Mouse (Mus musculus): ENCODE data around the gene Prrg2.

Gene Prrg2

GRCm38 (mm10) chr7:45058607-45059571, 3.6 kb downstream of the Prrg2 start:
- no peak for DNase-seq (ENCODE audit: low read depth)

- DNase-seq (ENCODE audit: low read depth), result no peak
Observed at GRCm38 (mm10) chr7:45056972-45057348, 5.5 kb downstream of the Prrg2 start.

- DNase-seq (ENCODE audit: low read depth), result no peak
Observed at GRCm38 (mm10) chr7:45056329-45056971, 6.0 kb downstream of the Prrg2 start.

GRCm38 (mm10) chr7:45053931-45054510, 8.5 kb downstream of the Prrg2 start:
- peak; percentile 98 for DNase-seq (ENCODE audit: low read depth)

GRCm38 (mm10) chr7:45053117-45053930, 9.2 kb downstream of the Prrg2 start:
- peak; percentile 84 for DNase-seq (ENCODE audit: low read depth)

- no peak for DNase-seq (ENCODE audit: low read depth)
Observed at GRCm38 (mm10) chr7:45052862-45053116, 9.7 kb downstream of the Prrg2 start, which contains the start of gene Prr12. Gene Prr12 (minus strand): TSS chr7:45052881.

GRCm38 (mm10) chr7:45052181-45052861, 10.2 kb downstream of the Prrg2 start:
- DNase-seq (ENCODE audit: low read depth), result peak; percentile 65

GRCm38 (mm10) chr7:45051601-45051974, 10.9 kb downstream of the Prrg2 start:
- DNase-seq (ENCODE audit: low read depth), result no peak

- peak; percentile 49 for DNase-seq (ENCODE audit: low read depth)
Observed at GRCm38 (mm10) chr7:45050945-45051600, 11.4 kb downstream of the Prrg2 start.

- no peak for DNase-seq (ENCODE audit: low read depth)
Observed at GRCm38 (mm10) chr7:45048923-45049657, 13.4 kb downstream of the Prrg2 start.

GRCm38 (mm10) chr7:45048001-45048890, 14.2 kb downstream of the Prrg2 start:
- DNase-seq (ENCODE audit: low read depth), result no peak

- no peak for DNase-seq (ENCODE audit: low read depth)
Observed at GRCm38 (mm10) chr7:45047491-45047890, 15.0 kb downstream of the Prrg2 start.

- no peak for DNase-seq (ENCODE audit: low read depth)
Observed at GRCm38 (mm10) chr7:45046853-45047350, 15.6 kb downstream of the Prrg2 start.

GRCm38 (mm10) chr7:45045741-45046140, 16.7 kb downstream of the Prrg2 start:
- no peak for DNase-seq (ENCODE audit: low read depth)

GRCm38 (mm10) chr7:45043307-45043706, 19.2 kb downstream of the Prrg2 start:
- no peak for DNase-seq (ENCODE audit: low read depth)

GRCm38 (mm10) chr7:45040851-45041250, 21.6 kb downstream of the Prrg2 start:
- no peak for DNase-seq (ENCODE audit: low read depth)

- no peak for DNase-seq (ENCODE audit: low read depth)
Observed at GRCm38 (mm10) chr7:45038411-45038810, 24.1 kb downstream of the Prrg2 start.

- peak; percentile 81 for DNase-seq (ENCODE audit: low read depth)
Observed at GRCm38 (mm10) chr7:45037720-45038361, 24.6 kb downstream of the Prrg2 start.

- DNase-seq (ENCODE audit: low read depth), result no peak
Observed at GRCm38 (mm10) chr7:45036702-45037101, 25.8 kb downstream of the Prrg2 start.
